Mouse (Mus musculus): ENCODE measurements around the gene Dnm2.

GRCm38 (mm10) chr9:21437577-21437976 lies 12.9 kb downstream of the Dnm2 start:
- TF ChIP-seq CTCF (conservative IDR thresholded peaks at IDR 0.05; ENCODE audit: low read length), result no peak
- TF ChIP-seq NANOG (IDR thresholded peaks at IDR 0.05; ENCODE audit: borderline replicate concordance, low read length), result no peak

All from E14TG2a.4 (cell line).